Mouse (Mus musculus): Measurements from ENCODE around the gene Slc35g2.

- TF ChIP-seq CTCF (conservative IDR thresholded peaks at IDR 0.05 in 1 of 2, IDR thresholded peaks at IDR 0.05 in 1 of 2; ENCODE audit: low read depth in 2 of 2, low read length in 2 of 2) (no peak), SMC3 (IDR thresholded peaks at IDR 0.05; ENCODE audit: low read depth, low read length) (no peak), GABPA (IDR thresholded peaks at IDR 0.05; ENCODE audit: insufficient replicate concordance, low read depth, low read length) (no peak), NRF1 (IDR thresholded peaks at IDR 0.05; ENCODE audit: low read depth, low read length) (no peak), POLR2A (IDR thresholded peaks at IDR 0.05; ENCODE audit: low read depth, low read length) (no peak), ZNF384 (IDR thresholded peaks at IDR 0.05; ENCODE audit: low read depth, low read length) (no peak), TCF12 (IDR thresholded peaks at IDR 0.05; ENCODE audit: low read depth, low read length) (no peak), E2F4 (IDR thresholded peaks at IDR 0.05; ENCODE audit: insufficient replicate concordance, low read depth, low read length) (no peak), RAD21 (IDR thresholded peaks at IDR 0.05; ENCODE audit: low read depth, low read length) (no peak)
These were observed 25.8 kb downstream of the Slc35g2 start for GRCm38 (mm10) chr9:100544948-100545714.
